Mouse (Mus musculus) embryonic facial prominence, embryonic 15.5 days (tissue): ENCODE data around the gene Enho. TPM values are rescaled to one million over a fixed set of nuclear protein-coding genes. Genes with fewer than 3 reads are reported as not detected.
A peak's percentile ranks its signal among the peaks of the same experiment; 100 is the strongest.

ENCODE experiments used
- ATAC-seq: fragments of 200-750 bp; cut with Nextera tagmentation; 2 replicates; pipeline ENCODE4 v1.8.0; 2017; ENCODE audit warnings: low read depth, moderate TSS enrichment; ENCODE audit not compliant: insufficient number of reproducible peaks, low FRiP score, low TSS enrichment
- H3K27ac ChIP-seq: fragments of 300-500 bp; sonication (generic); replicated peaks from 2 replicates; pipeline ENCODE4 v1.5.1; 2015; ENCODE audit warnings: mild to moderate bottlenecking, inconsistent platforms
- H3K27me3 ChIP-seq: fragments of 300-500 bp; sonication (generic); 2 replicates; pipeline ENCODE4 v1.6.1; 2015; ENCODE audit warnings: inconsistent platforms
- H3K36me3 ChIP-seq: fragments of 300-500 bp; sonication (generic); 2 replicates; pipeline ENCODE4 v1.6.1; 2015; ENCODE audit warnings: mild to moderate bottlenecking, inconsistent platforms
- H3K4me1 ChIP-seq: fragments of 300-500 bp; sonication (generic); 2 replicates; pipeline ENCODE4 v1.6.1; 2015; ENCODE audit warnings: inconsistent platforms
- H3K4me2 ChIP-seq: fragments of 300-500 bp; sonication (generic); replicated peaks from 2 replicates; pipeline ENCODE4 v1.6.1; 2015; ENCODE audit warnings: mild to moderate bottlenecking, inconsistent platforms
- H3K4me3 ChIP-seq: fragments of 300-500 bp; sonication (generic); replicated peaks from 2 replicates; pipeline ENCODE4 v1.5.1; 2015; ENCODE audit warnings: mild to moderate bottlenecking, inconsistent platforms
- H3K9ac ChIP-seq: fragments of 300-500 bp; sonication (generic); 2 replicates; pipeline ENCODE4 v1.6.1; 2015; ENCODE audit warnings: inconsistent platforms
- H3K9me3 ChIP-seq: fragments of 300-500 bp; sonication (generic); replicated peaks from 2 replicates; pipeline ENCODE4 v1.6.1; 2016; ENCODE audit warnings: inconsistent platforms
- WGBS: fragments of 180-500 bp; shearing (Covaris S2); methylation state at CpG from one replicate; pipeline ENCODE4 v1.1.7; 2015; 5-methylcytosine and 5-hydroxymethylcytosine counted together
- polyA plus RNA-seq: library from polyadenylated mRNA; unstranded; fragments of >200 nt; fragmentation: Nextera tagmentation; extraction: Ambion mirVana; gene quantifications from 2 replicates; pipeline ENCODE4 v1.2.1, GENCODE M21; 2015

Gene Enho
- polyA plus RNA-seq, 1 experiment from 2014 or later = 23.8 TPM

GRCm38 (mm10) chr4:41630196-41630595 lies 9.9 kb downstream of the Enho start:
- Histone ChIP-seq H3K9ac (no peak overlapping the region), H3K4me1 (peaks cover 75% of the 10 kb centered on the region), H3K27ac (no peak overlapping the region), H3K4me2 (no peak overlapping the region), H3K36me3 (no peaks in the 10 kb centered on the region), H3K27me3 (peaks cover 6% of the 10 kb centered on the region; the same call in 1 of the 2 replicates), H3K9me3 (no peaks in the 10 kb centered on the region), H3K4me3 (no peak overlapping the region)
- no peak for ATAC-seq
- WGBS = 54% methylated on average over 6 of the region's 6 CpGs

- Histone ChIP-seq H3K9ac (no peak overlapping the region), H3K27me3 (peaks cover 6% of the 10 kb centered on the region; the same call in 1 of the 2 replicates), H3K4me2 (peak overlapping the region; percentile 24; the same call in 1 of the 2 replicates), H3K27ac (peak overlapping the region; percentile 89), H3K4me1 (peaks cover 68% of the 10 kb centered on the region), H3K4me3 (no peak overlapping the region), H3K9me3 (no peaks in the 10 kb centered on the region), H3K36me3 (no peaks in the 10 kb centered on the region)
- peak; percentile 77 for ATAC-seq
- WGBS = 3% methylated on average over 8 of the region's 8 CpGs
Observed at GRCm38 (mm10) chr4:41628202-41628927, 11.8 kb downstream of the Enho start.

- H3K4me3 ChIP-seq = no peak overlapping the region
- no peak for ATAC-seq
- no peaks in the 10 kb centered on the region for H3K36me3 ChIP-seq
- peaks cover 16% of the 10 kb centered on the region for H3K4me1 ChIP-seq
- 0 out of 2 replicates have a peak, but pooled peaks cover 3% of the 10 kb centered on the region for H3K27me3 ChIP-seq
- H3K27ac ChIP-seq = no peak overlapping the region
- no peak overlapping the region for H3K4me2 ChIP-seq
- H3K9me3 ChIP-seq = no peaks in the 10 kb centered on the region
- 88% methylated on average over 14 of the region's 14 CpGs for WGBS
- H3K9ac ChIP-seq = no peak overlapping the region
Observed at GRCm38 (mm10) chr4:41622071-41622470, 18.1 kb downstream of the Enho start.

- Histone ChIP-seq H3K36me3 (no peaks in the 10 kb centered on the region), H3K4me3 (no peak overlapping the region), H3K4me2 (no peak overlapping the region), H3K9me3 (no peaks in the 10 kb centered on the region), H3K9ac (no peak overlapping the region), H3K4me1 (peaks cover 22% of the 10 kb centered on the region), H3K27me3 (0 out of 2 replicates have a peak, but pooled peaks cover 5% of the 10 kb centered on the region), H3K27ac (no peak overlapping the region)
- no peak for ATAC-seq
- 36% methylated on average over 12 of the region's 12 CpGs for WGBS
Observed at GRCm38 (mm10) chr4:41618916-41619746, 21.0 kb downstream of the Enho start.

- 0 out of 2 replicates have a peak overlapping the region, but pooled peaks have one; percentile 11 for H3K27ac ChIP-seq
- peaks cover 22% of the 10 kb centered on the region for H3K4me1 ChIP-seq
- H3K27me3 ChIP-seq = peaks cover 8% of the 10 kb centered on the region; the same call in 1 of the 2 replicates
- WGBS = 57% methylated on average over 9 of the region's 9 CpGs
- no peak overlapping the region for H3K4me2 ChIP-seq
- no peaks in the 10 kb centered on the region for H3K9me3 ChIP-seq
- ATAC-seq = peak; percentile 71
- no peak overlapping the region for H3K9ac ChIP-seq
- H3K4me3 ChIP-seq = no peak overlapping the region
- H3K36me3 ChIP-seq = no peaks in the 10 kb centered on the region
Observed at GRCm38 (mm10) chr4:41615661-41616599, 24.2 kb downstream of the Enho start.

GRCm38 (mm10) chr4:41614156-41614555 lies 26.0 kb downstream of the Enho start:
- H3K4me1 ChIP-seq = peaks cover 19% of the 10 kb centered on the region
- WGBS = 7% methylated on average over 7 of the region's 7 CpGs
- H3K9me3 ChIP-seq = no peaks in the 10 kb centered on the region
- no peak overlapping the region for H3K27ac ChIP-seq
- no peak for ATAC-seq
- H3K9ac ChIP-seq = no peak overlapping the region
- H3K4me3 ChIP-seq = no peak overlapping the region
- no peaks in the 10 kb centered on the region for H3K36me3 ChIP-seq
- H3K4me2 ChIP-seq = no peak overlapping the region
- peaks cover 8% of the 10 kb centered on the region; the same call in 1 of the 2 replicates for H3K27me3 ChIP-seq

GRCm38 (mm10) chr4:41612166-41612565 lies 28.0 kb downstream of the Enho start:
- no peak overlapping the region for H3K9ac ChIP-seq
- peaks cover 8% of the 10 kb centered on the region for H3K27me3 ChIP-seq
- 48% methylated on average over 8 of the region's 8 CpGs for WGBS
- H3K27ac ChIP-seq = no peak overlapping the region
- no peak overlapping the region for H3K4me2 ChIP-seq
- peaks cover 13% of the 10 kb centered on the region for H3K4me1 ChIP-seq
- H3K4me3 ChIP-seq = no peak overlapping the region
- H3K9me3 ChIP-seq = no peaks in the 10 kb centered on the region
- no peak for ATAC-seq
- H3K36me3 ChIP-seq = no peaks in the 10 kb centered on the region

GRCm38 (mm10) chr4:41610594-41610980 lies 29.5 kb downstream of the Enho start:
- H3K4me3 ChIP-seq = no peak overlapping the region
- no peak overlapping the region for H3K9ac ChIP-seq
- H3K27me3 ChIP-seq = peaks cover 8% of the 10 kb centered on the region
- ATAC-seq = no peak
- H3K9me3 ChIP-seq = no peaks in the 10 kb centered on the region
- 31% methylated on average over 6 of the region's 6 CpGs for WGBS
- H3K27ac ChIP-seq = no peak overlapping the region
- H3K36me3 ChIP-seq = no peaks in the 10 kb centered on the region
- H3K4me1 ChIP-seq = peaks cover 5% of the 10 kb centered on the region
- H3K4me2 ChIP-seq = no peak overlapping the region

GRCm38 (mm10) chr4:41609681-41610593 lies 30.2 kb downstream of the Enho start:
- H3K27ac ChIP-seq = no peak overlapping the region
- H3K4me1 ChIP-seq = no peaks in the 10 kb centered on the region
- no peaks in the 10 kb centered on the region for H3K36me3 ChIP-seq
- H3K9me3 ChIP-seq = no peaks in the 10 kb centered on the region
- ATAC-seq = no peak
- H3K27me3 ChIP-seq = peaks cover 3% of the 10 kb centered on the region
- WGBS = 65% methylated on average over 10 of the region's 10 CpGs
- no peak overlapping the region for H3K9ac ChIP-seq
- no peak overlapping the region for H3K4me3 ChIP-seq
- H3K4me2 ChIP-seq = no peak overlapping the region

GRCm38 (mm10) chr4:41606784-41607183 lies 33.3 kb downstream of the Enho start:
- no peaks in the 10 kb centered on the region for H3K9me3 ChIP-seq
- peaks cover 3% of the 10 kb centered on the region for H3K27me3 ChIP-seq
- WGBS = 32% methylated on average over 4 of the region's 4 CpGs
- no peak overlapping the region for H3K9ac ChIP-seq
- ATAC-seq = no peak
- H3K4me3 ChIP-seq = no peak overlapping the region
- no peak overlapping the region for H3K27ac ChIP-seq
- no peaks in the 10 kb centered on the region for H3K36me3 ChIP-seq
- H3K4me1 ChIP-seq = no peaks in the 10 kb centered on the region
- no peak overlapping the region for H3K4me2 ChIP-seq
